Mouse (Mus musculus) heart, postnatal 4 days (tissue): Measurements from ENCODE around the gene Krt16. TPM values are rescaled to one million over a fixed set of nuclear protein-coding genes. Genes with fewer than 3 reads are reported as not detected.
A peak's percentile ranks its signal among the peaks of the same experiment; 100 is the strongest.

Experiments
- DNase-seq: peaks from one replicate; pipeline ENCODE4 v3.0.0; 2021
- total RNA-seq, 2 experiments: library from RNA; stranded (reverse); gene quantifications; 2 replicates each; pipeline ENCODE4 v1.2.3; 2021

Gene Krt16
- not detected for total RNA-seq

DNA sequence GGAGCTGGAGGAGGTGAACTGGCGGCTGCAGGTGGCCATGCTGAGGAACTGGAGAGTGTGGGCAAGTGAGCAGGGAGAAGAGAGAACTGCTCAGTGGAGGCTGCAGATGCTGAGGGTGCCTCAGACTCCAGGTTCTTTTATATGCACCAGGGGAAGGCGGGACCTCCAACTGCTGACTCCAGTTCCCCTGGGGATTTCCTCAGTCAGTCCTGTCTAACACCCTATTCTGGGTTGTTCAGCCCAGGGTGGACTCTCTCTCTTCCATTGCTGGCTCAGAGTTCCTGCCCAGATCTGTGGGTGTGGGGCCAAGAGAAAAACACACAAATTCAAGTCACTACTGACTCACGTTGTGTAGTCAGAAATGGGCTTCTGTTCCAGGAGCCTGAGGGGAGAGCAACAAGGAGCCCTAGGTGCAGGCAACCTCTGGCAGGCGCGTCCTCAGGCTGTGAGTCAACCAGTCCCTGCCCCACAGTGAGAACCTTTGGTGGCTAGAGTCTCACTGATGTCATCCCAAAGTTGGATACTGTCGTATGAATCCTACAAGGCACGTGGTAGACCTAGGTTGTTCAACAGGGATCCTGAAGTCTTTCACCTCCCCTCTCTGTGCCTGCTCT is at the start of gene Krt16:
Gene Krt16 (minus strand): TSS at position 51 of the 614 bp plus-strand sequence.
- no peak for DNase-seq

DNA sequence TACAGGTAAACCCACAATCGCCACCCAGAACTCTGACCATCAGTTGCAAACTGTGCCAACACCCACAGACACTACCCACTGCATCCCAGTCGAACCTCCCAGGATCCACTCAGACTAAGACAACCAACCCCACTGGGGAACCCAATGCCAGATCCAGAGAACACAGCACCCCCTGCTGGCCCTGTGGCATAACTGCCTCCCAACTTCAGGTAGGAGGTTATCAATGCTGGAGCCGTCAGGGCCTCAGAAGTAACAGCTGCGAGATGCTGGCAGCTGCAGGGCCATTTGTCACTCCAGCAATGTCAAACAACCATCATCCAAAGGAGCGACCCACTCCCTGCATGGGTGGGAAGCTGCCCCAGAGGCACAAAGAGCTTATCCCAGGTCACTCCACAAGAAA is 49.1 kb upstream of the Krt16 start:
- peak; percentile 25 for DNase-seq

DNA sequence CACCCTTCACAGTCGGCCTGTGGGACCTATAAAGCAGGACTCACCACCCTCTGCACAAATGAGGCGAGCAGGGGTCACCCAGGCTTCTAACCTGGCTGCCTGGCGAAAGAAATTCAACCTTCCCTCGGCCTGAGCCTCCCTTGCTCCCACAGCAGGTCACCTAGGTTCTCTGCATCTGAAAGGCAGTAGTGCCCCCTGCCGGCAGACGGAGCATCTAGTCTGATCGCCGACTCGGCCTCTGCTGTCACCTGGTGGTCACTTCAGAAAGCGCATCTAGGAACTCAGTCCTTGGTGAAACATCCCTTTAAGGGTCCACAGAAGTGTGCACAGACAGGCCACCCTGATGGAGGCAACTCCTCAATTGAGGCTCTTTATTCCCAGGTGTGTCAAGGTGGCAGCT is 46.6 kb upstream of the Krt16 start:
- peak; percentile 90 for DNase-seq

- no peak for DNase-seq
Measured at GRCm38 (mm10) chr11:100292884-100293283, 44.2 kb upstream of the Krt16 start.

- no peak for DNase-seq
Measured at GRCm38 (mm10) chr11:100290235-100290634, 41.5 kb upstream of the Krt16 start.

- DNase-seq = peak; percentile 38
Measured at GRCm38 (mm10) chr11:100288942-100289341, 40.2 kb upstream of the Krt16 start.

- peak; percentile 36 for DNase-seq
Measured at GRCm38 (mm10) chr11:100287024-100287423, 38.3 kb upstream of the Krt16 start.

- no peak for DNase-seq
Measured at GRCm38 (mm10) chr11:100284988-100285387, 36.3 kb upstream of the Krt16 start.

GRCm38 (mm10) chr11:100282549-100282948 is 33.8 kb upstream of the Krt16 start:
- peak; percentile 88 for DNase-seq

DNA sequence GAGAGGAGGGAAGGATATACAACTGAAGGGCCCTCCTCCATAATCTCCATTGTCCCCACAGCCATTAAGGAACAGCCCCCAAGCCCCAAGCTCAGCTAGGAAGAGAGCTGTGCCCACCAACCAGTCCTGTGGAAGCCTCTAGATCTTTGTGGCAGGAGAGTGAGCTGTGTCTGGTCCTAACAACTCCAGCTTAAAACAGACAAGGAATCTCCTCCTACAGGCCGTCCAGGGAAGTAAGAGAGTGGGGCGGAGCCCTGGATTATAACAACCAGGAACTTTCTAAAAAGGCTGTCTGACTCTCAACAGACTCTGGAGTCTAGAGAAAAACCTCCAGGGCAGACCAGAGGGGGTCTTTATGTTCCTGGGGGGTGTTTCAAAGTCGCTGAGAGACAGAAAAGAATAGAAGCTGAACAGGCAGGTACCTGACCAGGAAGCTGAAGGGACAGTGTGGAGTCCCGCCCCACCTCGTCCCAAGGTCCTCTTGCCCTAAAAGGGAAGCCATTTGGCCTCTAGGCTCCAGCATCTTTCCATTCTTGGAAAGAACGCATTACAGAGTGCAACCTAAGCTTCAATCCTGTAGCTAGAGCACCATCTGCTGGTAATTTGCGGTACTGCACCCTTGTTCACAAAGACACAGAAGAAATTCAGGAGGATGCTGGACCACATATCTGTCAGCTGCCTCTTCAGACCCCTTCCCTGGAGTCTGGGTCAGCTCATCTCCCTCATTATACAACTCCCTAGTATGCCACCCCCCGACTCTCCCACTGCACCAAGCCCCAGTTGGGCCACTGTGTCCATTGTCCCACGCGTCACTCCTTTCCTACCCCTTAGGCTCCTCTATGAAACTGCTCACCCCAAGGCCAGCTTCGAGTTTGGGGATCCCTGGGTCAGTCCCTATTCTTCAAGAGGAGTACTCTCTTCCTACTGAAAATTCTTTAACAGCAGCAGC is 33.2 kb upstream of the Krt16 start:
- peak; percentile 91 for DNase-seq

GRCm38 (mm10) chr11:100278759-100279158 is 30.1 kb upstream of the Krt16 start:
- no peak for DNase-seq

DNA sequence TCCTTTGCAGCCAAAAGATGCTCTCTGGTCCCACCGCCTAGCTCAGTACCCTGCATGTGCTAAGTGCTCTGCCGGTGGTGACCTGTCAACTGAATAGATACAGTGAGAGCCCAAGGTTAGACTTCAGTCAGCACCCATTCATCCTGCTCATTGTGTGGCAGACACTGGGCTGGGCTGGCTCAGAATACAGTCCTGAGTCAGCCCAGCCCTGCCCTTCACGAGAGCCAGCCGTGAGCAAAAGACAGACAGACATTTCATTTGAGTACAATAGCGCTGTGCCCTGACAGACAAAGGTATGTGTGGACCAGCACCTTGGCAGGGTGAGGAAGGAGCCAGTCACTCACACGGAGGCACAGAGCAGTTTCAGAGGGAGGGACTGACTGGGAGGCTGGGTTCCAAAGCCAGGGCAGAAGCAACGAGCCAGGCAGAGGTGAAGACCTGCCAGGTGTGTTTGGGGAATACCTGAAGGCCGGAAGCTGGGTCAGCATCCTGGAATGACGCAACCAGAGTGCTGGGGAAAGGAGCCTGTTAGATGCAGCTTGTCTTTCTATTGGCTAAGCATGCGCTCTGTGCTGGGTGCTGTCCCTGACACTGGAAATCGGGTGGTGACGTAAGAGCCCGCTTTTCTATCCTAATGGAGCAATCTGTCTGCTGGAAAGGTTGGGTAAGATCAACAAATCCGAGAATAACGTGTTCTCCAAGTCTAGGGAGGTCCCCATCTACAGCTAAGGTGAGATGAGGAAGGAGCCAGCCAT is 29.2 kb upstream of the Krt16 start:
- DNase-seq = no peak

- no peak for DNase-seq
Measured at GRCm38 (mm10) chr11:100275466-100275865, 26.8 kb upstream of the Krt16 start.

DNA sequence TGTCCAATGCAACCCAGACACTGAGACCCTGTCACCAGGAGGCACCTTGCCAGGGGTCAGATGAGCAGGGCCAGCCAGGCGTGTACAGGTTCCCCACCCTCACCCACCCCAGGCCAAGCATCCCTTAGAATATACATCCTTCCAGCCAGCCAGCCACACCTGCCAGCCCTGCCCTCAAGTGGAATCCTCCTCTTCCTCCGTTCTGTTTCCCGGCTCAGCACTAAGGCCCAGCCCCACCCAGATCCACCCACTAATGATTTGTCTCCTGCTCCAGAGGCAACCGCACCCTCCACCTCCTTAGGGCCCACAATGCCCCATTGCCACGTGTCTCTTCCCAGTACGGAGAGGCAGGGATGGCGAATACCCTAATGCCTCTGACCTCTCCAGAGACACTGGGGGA is 26.0 kb upstream of the Krt16 start:
- no peak for DNase-seq

DNA sequence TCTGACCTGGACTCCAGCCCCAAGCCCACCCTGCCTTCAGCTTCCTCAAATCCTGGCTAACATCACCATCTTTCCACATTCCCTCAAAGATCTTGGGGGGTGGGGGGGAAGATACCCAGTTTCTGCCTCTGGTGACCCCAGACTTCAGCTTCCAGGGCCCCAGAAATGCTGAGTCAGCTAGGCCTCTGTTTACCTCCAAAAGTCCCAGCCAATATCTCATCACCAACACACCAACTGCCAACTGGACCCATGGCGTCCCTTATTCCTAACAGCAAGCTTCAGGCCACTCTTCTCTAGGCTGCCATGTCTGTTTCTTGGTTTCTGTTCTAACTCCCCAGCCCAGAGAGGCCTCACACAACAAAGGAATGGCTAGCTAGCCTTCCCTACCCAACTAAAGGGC is 23.2 kb upstream of the Krt16 start:
- DNase-seq = no peak

DNA sequence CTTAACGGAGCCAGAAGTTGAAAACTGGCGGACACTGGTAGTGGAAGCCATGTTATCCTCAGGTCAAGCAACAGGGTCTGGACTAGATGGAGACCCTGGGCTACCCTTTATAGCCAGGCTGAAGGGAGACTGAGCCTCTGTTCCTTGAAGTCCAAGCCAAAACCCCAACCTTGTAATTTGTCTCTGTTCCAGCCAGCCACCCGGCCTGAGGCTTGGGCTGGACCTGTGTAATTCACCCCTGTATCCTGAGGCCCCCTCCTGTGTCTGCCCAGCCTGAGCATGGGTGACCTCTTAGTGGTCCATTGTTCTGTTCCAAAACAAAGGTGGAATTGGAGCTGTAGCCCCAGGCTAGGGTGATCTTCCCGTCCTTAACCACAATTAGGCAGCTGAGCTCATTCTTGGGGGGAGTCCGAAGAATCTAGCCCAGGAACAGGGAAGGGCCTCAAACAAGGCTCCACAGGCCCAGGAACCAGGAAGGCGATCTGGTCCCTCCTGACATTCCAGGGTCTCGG is 21.2 kb upstream of the Krt16 start, which contains the start of gene Krt42:
Gene Krt42 (minus strand): TSS at position 51 of the 512 bp plus-strand sequence.
- no peak for DNase-seq

- DNase-seq = no peak
Measured at GRCm38 (mm10) chr11:100262058-100262980, 13.6 kb upstream of the Krt16 start.

DNA sequence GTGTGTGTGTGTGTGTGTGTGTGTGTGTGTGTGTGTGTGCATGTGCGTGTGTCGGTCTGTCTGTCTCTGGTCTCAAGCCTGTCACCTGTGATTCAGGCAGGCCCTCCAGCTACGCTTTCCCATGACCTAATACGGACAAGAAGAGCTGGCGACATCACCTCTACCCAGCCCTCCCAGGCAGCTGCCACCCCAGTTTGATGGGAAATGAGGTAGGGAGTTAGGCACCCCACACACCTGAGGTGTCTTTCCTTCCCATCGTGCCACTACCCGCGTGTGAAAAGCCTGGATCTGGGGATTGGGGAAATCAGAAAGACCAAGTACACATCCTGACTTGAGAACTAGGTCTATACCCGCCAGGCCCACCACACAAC is 12.5 kb upstream of the Krt16 start:
- no peak for DNase-seq

GRCm38 (mm10) chr11:100260514-100261234 is 12.0 kb upstream of the Krt16 start, which contains the start of gene Krt17:
Gene Krt17 (minus strand): TSS chr11:100261029.
- no peak for DNase-seq

- no peak for DNase-seq
Measured at GRCm38 (mm10) chr11:100259079-100259478, 10.4 kb upstream of the Krt16 start.

DNA sequence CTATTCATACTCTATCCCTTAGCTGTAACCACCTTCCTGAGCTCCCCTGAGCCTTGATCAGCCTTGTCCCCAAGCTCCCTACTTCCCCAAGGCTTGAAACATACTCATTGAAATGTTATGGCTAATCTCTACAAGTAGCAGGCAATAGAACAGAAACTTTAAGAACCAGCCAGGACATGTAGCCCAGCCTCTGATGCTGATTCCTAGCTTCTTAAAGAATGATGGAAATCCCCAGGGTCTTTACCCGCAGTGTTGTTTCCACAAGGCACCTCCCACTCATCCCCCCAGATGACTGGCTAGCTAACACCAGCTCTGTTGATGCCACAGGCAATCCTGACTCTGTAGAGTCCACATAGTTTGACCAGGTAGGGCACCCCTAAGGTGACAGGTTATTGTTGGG is 9.3 kb upstream of the Krt16 start:
- DNase-seq = no peak
